Mouse (Mus musculus): ENCODE data around the gene Rnf5. TPM values are rescaled to one million over a fixed set of nuclear protein-coding genes. Genes with fewer than 3 reads are reported as not detected.
A peak's percentile ranks its signal among the peaks of the same experiment; 100 is the strongest.

Rnf5 gene
- polyA plus RNA-seq, 1 experiment = 34.1 TPM

DNA sequence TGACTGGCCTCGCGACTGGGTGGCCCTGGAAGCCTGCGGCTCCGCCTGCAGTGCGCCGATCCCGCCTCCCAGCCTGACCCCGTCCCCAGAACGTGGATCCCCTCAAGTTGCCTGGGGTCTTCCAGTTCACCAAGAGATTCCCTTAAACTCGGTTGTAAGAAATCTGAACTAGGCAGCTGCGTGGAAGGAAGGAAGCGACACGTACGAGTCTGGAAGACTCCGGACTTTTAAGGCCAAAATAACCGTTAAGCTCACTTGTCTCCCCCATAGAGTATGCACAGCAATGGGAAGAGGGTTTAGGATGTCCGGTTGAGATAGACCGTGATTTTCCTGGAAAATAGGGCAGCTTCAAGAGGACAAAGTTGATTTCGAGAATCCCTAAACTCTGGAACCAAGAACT is 15.7 kb downstream of the Rnf5 start:
- Histone ChIP-seq H3K27ac (ENCODE audit: insufficient read depth, low read length) (peak overlapping the region; percentile 18; the same call in 1 of the 2 replicates), H3K4me1 (ENCODE audit: control insufficient read depth, insufficient read depth, low read length) (peaks cover 3% of the 10 kb centered on the region; the same call in 1 of the 2 replicates), H3K4me3 (ENCODE audit: insufficient read depth, low read length) (peak overlapping the region; percentile 74)
- no peak for TF ChIP-seq POLR2A (IDR thresholded peaks at IDR 0.05; ENCODE audit: low read depth, low read length)
- TF ChIP-seq CTCF (IDR thresholded peaks at IDR 0.05; ENCODE audit: borderline replicate concordance, insufficient read depth, low read length) = no peak

DNA sequence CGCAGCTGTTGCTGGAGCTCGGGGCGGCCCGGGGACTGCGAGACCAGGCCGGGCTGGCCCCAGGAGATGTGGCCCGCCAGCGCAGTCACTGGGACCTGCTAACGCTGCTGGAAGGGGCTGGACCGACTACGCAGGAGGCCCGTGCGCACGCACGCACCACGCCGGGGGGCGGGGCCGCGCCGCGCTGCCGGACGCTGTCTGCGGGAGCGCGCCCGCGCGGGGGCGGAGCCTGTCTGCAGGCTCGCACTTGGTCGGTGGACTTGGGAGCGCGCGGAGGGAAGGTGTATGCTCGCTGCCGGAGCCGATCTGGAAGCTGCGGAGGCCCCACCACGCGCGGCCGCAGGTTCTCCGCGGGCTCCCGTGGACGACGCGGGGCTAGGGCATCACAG is 16.1 kb downstream of the Rnf5 start:
- H3K27ac ChIP-seq (ENCODE audit: insufficient read depth, low read length) = peak overlapping the region; percentile 74
- peaks cover 3% of the 10 kb centered on the region; the same call in 1 of the 2 replicates for H3K4me1 ChIP-seq (ENCODE audit: control insufficient read depth, insufficient read depth, low read length)
- H3K4me3 ChIP-seq (ENCODE audit: insufficient read depth, low read length) = peak overlapping the region; percentile 74
- TF ChIP-seq POLR2A (IDR thresholded peaks at IDR 0.05; ENCODE audit: low read depth, low read length) (peak; percentile 92), CTCF (IDR thresholded peaks at IDR 0.05; ENCODE audit: borderline replicate concordance, insufficient read depth, low read length) (no peak)

DNA sequence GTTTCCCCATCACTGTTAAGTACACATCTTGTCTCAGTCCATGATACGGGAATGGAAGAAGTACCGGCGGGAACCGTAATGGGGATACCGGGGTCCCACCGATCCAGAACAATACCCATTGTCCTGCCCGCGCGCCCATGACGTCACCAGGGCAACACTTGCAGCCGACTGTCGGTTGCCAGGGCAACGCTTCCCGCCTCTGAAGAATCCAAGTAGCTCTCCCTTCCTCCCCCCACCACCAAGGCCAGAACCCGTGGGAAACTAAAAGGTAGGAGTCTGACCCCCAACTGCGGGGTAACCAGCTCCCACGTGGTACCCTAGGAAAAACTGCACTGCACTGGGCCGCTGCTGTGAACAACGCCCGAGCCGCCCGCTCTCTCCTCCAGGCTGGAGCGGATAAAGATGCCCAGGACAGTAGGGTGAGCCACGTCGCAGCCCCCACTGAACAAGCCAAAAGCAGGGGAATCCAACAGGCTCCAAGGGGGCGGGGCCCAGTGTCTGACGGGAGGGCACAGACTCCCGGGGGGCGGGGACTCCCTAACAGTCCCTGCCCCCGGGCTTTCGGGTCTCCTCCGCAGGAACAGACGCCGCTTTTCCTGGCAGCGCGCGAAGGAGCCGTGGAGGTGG is 16.6 kb downstream of the Rnf5 start:
- Histone ChIP-seq H3K4me3 (ENCODE audit: insufficient read depth, low read length) (peak overlapping the region; percentile 58), H3K4me1 (ENCODE audit: control insufficient read depth, insufficient read depth, low read length) (peaks cover 3% of the 10 kb centered on the region; the same call in 1 of the 2 replicates), H3K27ac (ENCODE audit: insufficient read depth, low read length) (peak overlapping the region; percentile 74)
- no peak for TF ChIP-seq CTCF (IDR thresholded peaks at IDR 0.05; ENCODE audit: borderline replicate concordance, insufficient read depth, low read length)
- peak; percentile 64 for TF ChIP-seq POLR2A (IDR thresholded peaks at IDR 0.05; ENCODE audit: low read depth, low read length)

DNA sequence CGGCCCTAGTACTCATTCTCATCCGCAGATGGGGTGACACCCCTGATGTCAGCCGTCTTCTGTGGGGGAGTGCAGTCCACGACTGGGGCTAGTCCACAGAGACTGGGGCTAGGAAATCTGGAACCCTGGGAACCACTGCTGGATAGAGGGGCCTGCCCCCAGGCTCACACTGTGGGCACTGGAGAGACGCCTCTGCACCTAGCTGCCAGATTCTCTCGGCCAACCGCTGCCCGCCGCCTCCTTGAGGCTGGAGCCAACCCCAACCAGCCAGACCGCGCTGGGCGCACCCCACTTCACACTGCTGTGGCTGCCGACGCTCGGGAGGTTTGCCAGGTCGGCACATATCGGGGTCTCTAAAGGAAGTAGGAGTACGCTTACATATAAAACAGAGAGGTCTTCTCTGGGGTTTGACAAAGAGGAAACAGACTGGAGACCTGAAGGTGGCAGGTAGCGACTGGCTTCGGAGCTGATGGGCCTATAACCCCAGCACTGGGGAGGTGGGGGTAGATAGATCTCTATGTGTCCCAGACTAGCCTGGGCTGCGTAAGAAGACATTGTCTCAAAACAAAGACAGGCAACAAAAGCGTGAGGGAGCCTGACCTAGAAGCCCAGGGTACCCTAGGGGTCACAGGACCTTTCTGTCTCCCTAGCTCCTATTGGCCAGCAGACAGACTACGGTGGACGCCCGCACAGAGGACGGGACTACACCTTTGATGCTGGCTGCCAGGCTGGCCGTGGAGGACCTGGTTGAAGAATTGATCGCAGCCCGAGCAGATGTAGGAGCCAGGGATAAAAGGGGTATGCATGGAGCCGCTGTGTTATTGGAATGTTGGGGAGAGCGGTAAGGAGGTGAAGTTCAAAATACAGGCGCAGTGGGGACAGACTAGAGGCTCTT is 17.4 kb downstream of the Rnf5 start:
- no peak overlapping the region for H3K27ac ChIP-seq (ENCODE audit: insufficient read depth, low read length)
- TF ChIP-seq CTCF (IDR thresholded peaks at IDR 0.05; ENCODE audit: borderline replicate concordance, insufficient read depth, low read length) (no peak), POLR2A (IDR thresholded peaks at IDR 0.05; ENCODE audit: low read depth, low read length) (no peak)
- H3K4me1 ChIP-seq (ENCODE audit: control insufficient read depth, insufficient read depth, low read length) = no peaks in the 10 kb centered on the region; the same call in 1 of the 2 replicates
- peak overlapping the region; percentile 58 for H3K4me3 ChIP-seq (ENCODE audit: insufficient read depth, low read length)

GRCm38 (mm10) chr17:34585121-34585520 is 18.4 kb downstream of the Rnf5 start:
- Histone ChIP-seq H3K4me1 (ENCODE audit: control insufficient read depth, insufficient read depth, low read length) (no peaks in the 10 kb centered on the region; the same call in 1 of the 2 replicates), H3K27ac (ENCODE audit: insufficient read depth, low read length) (no peak overlapping the region), H3K4me3 (ENCODE audit: insufficient read depth, low read length) (no peak overlapping the region)
- TF ChIP-seq POLR2A (IDR thresholded peaks at IDR 0.05; ENCODE audit: low read depth, low read length) (no peak), CTCF (IDR thresholded peaks at IDR 0.05; ENCODE audit: borderline replicate concordance, insufficient read depth, low read length) (no peak)

- Histone ChIP-seq H3K4me1 (ENCODE audit: control insufficient read depth, insufficient read depth, low read length) (no peaks in the 10 kb centered on the region), H3K4me3 (ENCODE audit: insufficient read depth, low read length) (no peak overlapping the region), H3K27ac (ENCODE audit: insufficient read depth, low read length) (no peak overlapping the region)
- no peak for TF ChIP-seq CTCF (IDR thresholded peaks at IDR 0.05; ENCODE audit: borderline replicate concordance, insufficient read depth, low read length)
- TF ChIP-seq POLR2A (IDR thresholded peaks at IDR 0.05; ENCODE audit: low read depth, low read length) = no peak
Observed at GRCm38 (mm10) chr17:34583819-34584218, 19.7 kb downstream of the Rnf5 start.

DNA sequence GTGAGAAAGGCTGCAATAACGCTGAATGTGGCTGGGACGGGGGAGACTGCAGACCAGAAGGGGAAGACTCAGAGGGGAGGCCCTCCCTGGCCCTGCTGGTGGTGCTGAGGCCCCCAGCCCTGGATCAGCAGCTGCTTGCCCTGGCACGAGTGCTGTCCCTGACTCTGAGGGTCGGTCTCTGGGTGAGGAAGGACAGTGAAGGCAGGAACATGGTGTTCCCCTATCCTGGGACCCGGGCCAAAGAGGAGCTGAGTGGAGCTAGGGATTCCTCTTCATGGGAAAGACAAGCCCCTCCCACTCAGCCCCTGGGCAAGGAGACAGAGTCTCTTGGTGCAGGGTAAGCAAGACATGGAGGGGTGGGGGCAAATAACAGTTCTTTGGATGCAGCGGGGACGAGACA is 20.1 kb downstream of the Rnf5 start:
- no peak overlapping the region for H3K4me3 ChIP-seq (ENCODE audit: insufficient read depth, low read length)
- H3K27ac ChIP-seq (ENCODE audit: insufficient read depth, low read length) = no peak overlapping the region
- TF ChIP-seq POLR2A (IDR thresholded peaks at IDR 0.05; ENCODE audit: low read depth, low read length) (no peak), CTCF (IDR thresholded peaks at IDR 0.05; ENCODE audit: borderline replicate concordance, insufficient read depth, low read length) (no peak)
- H3K4me1 ChIP-seq (ENCODE audit: control insufficient read depth, insufficient read depth, low read length) = no peaks in the 10 kb centered on the region

- H3K27ac ChIP-seq (ENCODE audit: insufficient read depth, low read length) = no peak overlapping the region
- TF ChIP-seq CTCF (IDR thresholded peaks at IDR 0.05; ENCODE audit: borderline replicate concordance, insufficient read depth, low read length) (no peak), POLR2A (IDR thresholded peaks at IDR 0.05; ENCODE audit: low read depth, low read length) (no peak)
- no peaks in the 10 kb centered on the region for H3K4me1 ChIP-seq (ENCODE audit: control insufficient read depth, insufficient read depth, low read length)
- no peak overlapping the region for H3K4me3 ChIP-seq (ENCODE audit: insufficient read depth, low read length)
Observed at GRCm38 (mm10) chr17:34582528-34582927, 21.0 kb downstream of the Rnf5 start.

- Histone ChIP-seq H3K4me3 (ENCODE audit: insufficient read depth, low read length) (no peak overlapping the region), H3K4me1 (ENCODE audit: control insufficient read depth, insufficient read depth, low read length) (no peaks in the 10 kb centered on the region), H3K27ac (ENCODE audit: insufficient read depth, low read length) (no peak overlapping the region)
- TF ChIP-seq CTCF (IDR thresholded peaks at IDR 0.05; ENCODE audit: borderline replicate concordance, insufficient read depth, low read length) = no peak
- TF ChIP-seq POLR2A (IDR thresholded peaks at IDR 0.05; ENCODE audit: low read depth, low read length) = no peak
Observed at GRCm38 (mm10) chr17:34578070-34578469, 25.4 kb downstream of the Rnf5 start.

- H3K4me3 ChIP-seq (ENCODE audit: insufficient read depth, low read length) = no peak overlapping the region
- TF ChIP-seq POLR2A (IDR thresholded peaks at IDR 0.05; ENCODE audit: low read depth, low read length) (no peak), CTCF (IDR thresholded peaks at IDR 0.05; ENCODE audit: borderline replicate concordance, insufficient read depth, low read length) (no peak)
- no peak overlapping the region for H3K27ac ChIP-seq (ENCODE audit: insufficient read depth, low read length)
- no peaks in the 10 kb centered on the region for H3K4me1 ChIP-seq (ENCODE audit: control insufficient read depth, insufficient read depth, low read length)
Observed at GRCm38 (mm10) chr17:34576577-34576976, 26.9 kb downstream of the Rnf5 start.

All from embryonic fibroblast, embryonic 13.5 days (primary cell).